Mouse (Mus musculus) retina, postnatal 7 days (tissue): ENCODE results near the gene Ubl4b.

Experiments
- DNase-seq: peaks from one replicate; pipeline ENCODE4 v3.0.0-alpha.2; 2012; ENCODE audit warnings: low read depth, low spot score

The Ubl4b gene

DNA sequence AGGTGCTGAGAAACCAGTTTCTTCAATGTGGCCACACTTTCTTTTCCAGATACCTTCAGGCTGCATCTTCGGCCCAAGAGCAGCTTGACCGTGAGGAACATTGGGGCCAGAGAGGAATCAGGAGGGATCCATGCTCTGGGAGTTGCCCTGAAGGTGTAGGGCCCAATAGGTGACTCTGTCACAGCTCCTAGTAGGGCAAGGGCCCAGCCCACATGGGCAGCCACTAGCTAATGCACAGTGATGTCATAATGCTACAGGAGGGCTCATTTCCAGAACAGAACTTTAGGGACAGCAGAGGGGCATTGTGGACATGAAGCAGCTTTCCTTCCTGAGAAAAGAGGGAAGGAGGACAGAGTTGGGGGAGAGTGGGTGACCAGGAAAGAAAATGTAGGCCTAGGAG lies at the start of gene Ubl4b:
TSS of gene Ubl4b (minus strand) at position 232 of the 400 bp plus-strand sequence.
- DNase-seq: no peak

DNA sequence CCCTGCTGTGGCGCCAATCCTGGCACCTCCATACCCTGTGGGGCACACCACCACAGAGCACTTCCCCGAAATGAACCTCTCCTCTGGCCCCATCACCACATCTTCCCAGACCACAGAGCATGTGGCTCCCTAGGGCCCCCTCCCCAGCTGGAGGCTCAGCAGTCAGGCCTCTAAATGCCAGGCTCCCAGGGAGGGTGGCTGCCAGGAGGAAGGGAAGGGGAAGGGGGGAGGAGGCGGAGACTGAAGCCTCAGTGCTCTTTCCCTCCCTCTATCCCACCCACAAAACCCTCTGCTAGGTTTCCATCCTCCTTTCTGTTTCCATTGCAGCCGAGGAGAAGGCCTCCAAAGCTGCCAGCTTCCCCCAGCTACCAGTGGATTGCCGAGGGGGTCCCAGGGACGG lies 45.3 kb upstream of the Ubl4b start:
- DNase-seq: no peak

DNA sequence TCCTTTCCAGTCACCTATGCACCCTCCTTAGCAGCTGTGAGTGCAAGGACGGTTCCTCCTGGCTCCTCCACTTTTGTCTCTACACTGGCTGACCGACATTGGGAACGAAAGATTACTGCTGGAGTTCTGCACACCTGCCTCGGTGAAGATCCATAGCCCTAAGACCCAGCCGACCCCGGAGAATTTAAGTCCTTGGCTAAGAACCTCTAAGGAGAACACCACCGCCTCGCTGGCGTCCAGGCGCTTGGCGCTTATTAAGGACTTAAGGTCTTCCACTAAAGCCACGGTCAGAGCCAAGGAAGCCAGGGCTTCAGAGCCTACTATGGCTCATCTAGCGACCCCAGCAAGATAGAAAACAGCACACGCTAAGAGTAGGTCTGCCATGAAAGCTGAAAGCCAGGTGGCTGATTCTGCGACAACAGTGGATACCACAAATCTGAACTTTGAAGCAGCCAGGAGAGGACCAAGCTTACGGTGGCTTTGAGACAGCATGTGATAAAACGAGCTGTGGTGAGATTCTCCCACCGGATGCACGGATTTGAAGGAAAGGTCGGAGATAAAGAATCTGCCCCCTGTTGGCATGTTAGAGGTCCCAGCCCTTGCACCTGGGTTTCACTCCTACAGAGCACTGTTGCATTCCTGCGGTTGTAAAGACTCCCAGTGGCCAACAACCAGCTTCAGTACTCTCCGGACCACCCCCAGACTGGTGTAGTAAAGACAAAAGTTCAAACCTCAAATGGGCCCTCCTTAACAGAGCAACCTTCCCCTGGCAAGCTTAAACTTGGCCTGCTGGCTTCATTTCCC lies 42.9 kb upstream of the Ubl4b start:
- no peak for DNase-seq

DNA sequence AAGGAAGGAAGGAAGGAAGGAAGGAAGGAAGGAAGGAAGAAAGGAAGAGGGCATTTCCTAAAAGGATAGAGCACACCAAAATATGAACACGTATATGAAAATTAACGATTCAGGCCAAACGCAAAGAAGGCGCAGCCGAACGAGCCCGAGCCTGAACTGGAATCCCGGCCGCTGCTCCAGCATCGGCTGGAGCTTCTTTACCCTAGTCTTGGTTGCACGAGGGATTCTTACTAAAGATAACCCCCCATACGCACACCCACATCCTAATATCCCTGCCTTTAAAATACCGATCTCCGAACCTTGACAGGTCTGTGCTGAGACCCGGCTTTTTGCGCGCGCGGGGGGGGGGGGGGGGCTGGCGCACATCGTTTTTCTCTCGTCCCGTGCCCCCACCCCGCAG lies 42.3 kb upstream of the Ubl4b start:
- no peak for DNase-seq

DNA sequence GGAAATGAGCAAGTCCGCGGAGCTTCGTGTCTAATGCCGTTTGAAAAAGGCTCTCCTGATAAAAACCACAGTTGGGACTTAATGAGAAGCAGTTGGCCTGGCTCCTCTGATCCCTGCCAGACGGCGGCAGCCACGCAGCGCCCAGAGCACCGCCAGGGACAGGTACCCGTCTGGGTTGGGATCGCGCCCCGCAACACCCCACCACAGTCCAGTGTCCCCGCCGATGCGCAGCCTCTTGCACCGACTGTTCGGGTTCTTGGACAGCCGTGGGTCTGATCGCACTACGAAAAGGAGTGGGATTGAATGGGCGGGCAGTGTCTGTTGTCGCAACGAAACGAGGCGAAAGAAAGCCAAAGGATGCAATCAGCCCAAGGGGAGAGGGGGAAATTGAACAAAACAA lies 41.7 kb upstream of the Ubl4b start:
- no peak for DNase-seq

DNA sequence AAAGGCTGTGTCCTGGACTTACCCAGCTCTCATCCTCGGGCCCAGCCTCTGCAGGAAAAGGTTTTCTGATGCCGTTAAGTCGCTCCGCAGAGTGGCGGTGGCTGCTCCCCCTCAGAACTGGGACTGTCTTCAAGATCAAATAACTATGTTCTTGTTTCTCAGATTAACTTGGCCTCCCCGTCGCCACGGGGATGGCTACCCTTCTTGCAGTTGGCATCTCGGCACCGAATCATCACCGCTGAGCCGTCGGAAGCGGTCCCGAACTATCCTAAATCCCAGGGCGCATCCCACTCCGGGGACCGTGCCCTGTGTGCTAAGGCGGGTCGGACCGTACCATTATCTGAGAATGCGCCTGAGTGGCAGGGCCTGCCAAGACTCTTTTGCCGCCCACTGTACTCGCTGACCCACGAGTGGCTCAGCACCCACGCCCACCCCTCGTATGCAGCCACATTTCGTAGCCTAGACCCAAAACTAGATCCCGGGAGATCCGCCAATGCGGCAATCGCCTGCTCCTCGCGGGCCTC lies 41.1 kb upstream of the Ubl4b start:
- DNase-seq: no peak

DNA sequence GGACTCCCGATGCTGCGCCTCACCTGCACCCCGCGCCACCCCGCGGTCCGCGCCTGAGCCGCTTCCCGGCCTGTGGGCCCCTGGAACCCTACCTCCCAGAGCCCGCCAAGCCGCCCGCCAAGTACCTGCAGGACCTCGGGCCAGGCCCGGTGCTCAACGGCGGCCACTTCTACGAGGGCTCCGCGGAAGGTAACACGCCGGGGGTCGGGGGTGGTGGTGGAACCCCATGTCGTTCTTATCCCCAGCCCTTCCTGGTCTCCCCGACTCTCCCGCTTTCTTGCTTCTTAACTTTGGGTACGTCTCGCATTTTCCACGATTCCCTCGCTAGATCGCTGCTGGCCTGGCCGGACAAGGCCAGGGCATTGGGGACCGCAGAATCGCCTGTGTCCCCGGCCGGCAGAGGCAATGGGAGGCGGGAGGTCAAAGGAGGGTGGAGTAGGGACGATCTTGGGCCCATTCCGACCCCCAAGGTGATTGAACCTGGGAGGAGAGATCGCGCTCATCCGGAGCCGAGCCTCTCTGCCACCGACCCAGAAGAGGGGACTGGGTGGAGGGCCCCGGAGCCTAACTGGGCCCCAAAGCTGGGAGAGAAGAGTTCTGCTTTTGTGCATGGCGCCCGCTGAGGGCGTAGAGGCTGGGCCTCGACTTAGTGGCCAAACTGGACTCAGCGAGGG lies 40.5 kb upstream of the Ubl4b start:
- no peak for DNase-seq

DNA sequence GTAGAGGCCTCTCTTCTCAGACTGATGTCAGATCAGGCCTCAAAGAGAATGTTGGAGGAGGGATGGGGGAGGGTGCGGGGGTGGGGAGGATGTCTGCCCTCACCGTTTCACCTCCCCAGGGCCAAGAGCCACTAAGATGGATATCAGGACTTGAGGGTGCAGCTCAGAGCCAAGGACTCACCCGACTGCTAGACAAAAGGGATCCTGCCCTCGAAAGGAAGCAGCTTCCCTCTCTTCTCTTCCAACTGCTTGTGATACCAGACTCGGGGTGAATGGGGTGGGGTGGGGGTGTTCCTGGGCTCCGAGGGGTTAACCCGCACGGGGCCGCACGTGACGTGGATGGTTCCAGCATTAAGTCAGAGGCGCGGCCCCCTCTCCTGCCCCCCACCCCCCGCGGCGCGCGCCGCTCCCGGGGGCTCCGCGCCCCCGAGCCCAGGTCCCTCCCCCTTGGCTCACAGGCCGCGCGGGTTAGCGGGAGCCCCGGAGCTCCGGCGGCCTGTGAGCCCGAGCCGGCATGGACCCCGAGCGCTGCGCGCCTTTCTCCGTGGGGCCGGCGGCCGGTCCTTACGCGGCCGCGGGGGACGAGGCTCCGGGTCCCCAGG lies 39.9 kb upstream of the Ubl4b start, which contains the start of gene Alx3:
TSS of gene Alx3 (plus strand) at position 370 of the 602 bp plus-strand sequence.
- DNase-seq: no peak

DNA sequence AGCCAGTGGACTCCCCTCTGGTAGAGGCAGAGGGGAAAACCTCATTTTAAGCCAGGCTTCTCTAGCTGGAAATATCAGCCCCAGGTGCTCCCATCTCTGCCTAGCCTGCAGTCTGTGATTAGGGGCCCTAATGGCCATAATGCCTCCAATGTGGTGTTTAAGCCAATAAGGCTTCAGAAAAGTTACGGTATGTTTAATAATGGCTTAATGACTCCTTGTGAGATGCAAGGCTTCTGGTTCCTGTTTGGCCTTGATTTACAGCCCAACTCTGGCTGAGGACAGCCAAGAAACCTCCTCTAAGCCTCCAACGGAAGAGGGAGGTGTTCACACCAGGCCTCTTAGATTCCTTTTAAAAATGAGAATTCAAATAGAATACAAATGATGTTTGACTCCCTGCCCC lies 38.8 kb upstream of the Ubl4b start:
- no peak for DNase-seq

DNA sequence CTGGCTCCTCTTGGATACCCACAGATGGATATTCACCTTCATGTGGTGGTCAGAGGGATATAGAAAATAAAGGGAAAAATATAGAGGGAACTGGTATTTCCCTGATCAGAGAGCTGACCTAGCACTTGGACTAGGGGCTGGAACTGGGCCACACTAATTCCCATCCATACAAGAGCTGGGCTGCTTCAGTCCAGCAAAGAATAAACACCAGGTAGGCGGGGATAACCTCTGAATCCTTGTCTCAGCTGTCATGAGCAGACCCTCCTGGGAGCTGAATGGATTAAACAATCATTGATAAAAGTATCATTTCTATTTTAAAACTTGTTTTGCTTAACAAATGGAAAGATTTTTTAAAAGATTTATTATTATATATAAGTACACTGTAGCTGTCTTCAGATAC lies 36.7 kb upstream of the Ubl4b start:
- no peak for DNase-seq

DNA sequence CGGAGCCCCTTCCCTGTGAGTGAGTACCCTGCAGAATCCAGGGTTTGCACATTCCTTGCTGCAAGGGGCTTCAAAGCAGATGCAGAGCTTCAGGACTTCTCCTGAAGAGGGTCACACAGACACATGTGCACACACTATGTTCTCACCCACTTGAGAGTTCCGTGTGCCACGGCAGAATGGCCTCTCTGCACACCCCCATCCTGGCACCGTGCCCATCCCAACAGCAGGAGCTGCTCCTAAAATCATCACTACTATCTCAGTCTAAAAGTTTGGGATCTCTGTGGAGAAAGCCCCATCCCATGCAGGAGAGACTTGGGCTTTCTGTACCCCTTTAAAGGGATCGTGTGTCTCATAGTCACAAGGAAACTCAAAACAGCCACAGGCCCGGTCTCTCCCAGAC lies 31.6 kb upstream of the Ubl4b start:
- no peak for DNase-seq

DNA sequence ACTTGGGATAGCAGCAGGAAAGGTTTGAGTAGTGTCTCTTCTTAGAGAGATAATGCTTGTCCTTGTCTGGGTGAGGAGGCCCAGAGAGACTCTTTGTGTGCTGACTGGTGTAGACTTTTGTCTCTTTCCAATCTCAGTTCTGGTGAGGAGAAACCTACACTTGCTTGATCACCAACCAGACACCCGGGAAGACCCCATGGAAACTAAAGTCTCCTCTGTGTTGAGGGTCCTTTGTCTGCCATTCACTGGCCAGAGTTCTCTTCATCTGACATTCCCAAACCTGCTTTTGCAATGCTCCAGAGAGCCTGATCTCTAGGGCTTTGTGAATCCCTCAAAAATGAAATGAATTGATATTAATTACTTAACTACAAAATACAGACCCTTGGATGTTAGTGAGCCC lies 29.0 kb upstream of the Ubl4b start:
- DNase-seq: no peak

DNA sequence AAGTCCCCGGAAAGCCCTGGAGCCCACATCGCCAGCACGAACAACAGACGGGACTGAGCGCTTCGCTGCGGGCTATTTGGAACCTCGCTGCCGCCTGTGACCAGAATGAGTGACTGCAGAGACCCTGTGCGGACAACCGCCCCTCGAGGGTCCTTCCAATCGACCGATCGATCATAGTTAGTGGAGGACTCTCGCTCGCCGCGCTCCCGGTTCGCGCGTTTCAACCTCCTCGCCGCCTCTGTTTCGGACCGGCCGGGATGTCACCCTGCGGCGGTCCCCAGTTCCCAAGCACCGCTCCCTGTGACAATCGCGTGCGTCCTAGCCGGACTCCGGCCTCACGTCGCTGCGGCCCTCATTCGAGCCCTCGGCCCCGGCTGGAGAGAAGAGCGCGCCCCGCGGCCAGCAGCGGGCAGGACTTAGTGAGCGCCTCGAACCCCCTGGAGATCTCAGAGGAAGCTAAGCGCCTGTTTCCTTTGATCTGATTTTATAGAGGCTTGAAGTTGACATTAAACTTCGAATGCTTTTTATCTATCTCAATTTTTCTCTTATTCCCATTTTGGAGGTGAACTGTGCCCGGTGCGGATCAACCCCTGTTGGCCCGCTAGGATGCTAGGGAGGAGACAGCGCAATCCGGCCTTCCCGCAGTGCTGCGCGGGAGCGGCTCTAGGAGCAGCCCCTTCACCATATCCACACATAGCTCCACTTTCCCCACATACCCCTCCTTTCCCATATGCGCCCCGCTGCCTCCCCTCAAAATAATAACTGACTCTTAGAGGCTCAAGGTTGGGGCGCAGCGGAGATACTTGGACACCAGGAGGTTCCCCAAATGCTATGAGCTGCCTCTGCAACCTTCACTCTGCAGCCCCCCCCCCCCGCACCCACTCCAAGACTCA lies 28.2 kb upstream of the Ubl4b start:
- DNase-seq: no peak

DNA sequence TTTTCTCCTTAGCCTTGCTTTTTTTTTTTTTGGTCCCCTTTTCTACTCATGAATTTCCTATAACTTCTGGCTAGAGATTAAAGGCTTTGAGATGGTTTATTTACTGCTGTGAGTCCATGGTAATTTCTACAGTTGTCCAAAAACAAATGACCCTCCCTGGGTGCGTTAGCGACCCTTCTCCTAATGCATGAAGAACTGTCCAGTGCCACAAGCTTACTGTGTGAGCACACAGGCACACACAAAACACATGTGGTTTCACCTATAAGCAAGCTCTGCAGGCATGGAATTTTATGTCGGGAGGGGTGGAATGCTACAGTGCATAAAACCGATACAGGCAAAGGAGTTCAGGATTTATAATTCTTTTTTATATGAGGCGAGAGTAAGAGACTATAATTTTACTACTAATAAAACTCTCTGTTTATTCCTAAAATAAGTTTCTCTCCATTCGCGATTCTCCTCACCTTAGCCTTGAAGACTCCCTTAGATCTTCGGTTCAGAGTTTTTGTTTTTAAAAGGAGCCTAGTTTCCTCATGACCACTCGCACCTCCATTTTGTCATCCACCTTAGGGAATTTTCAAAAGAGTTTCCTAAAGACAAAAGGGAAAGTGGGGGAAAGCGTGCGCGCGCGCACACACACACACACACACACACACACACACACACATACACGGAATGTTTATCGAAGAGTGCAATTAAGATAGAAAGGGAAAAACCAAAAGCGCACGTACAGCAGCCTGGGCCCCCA lies 27.4 kb upstream of the Ubl4b start:
- DNase-seq: no peak

DNA sequence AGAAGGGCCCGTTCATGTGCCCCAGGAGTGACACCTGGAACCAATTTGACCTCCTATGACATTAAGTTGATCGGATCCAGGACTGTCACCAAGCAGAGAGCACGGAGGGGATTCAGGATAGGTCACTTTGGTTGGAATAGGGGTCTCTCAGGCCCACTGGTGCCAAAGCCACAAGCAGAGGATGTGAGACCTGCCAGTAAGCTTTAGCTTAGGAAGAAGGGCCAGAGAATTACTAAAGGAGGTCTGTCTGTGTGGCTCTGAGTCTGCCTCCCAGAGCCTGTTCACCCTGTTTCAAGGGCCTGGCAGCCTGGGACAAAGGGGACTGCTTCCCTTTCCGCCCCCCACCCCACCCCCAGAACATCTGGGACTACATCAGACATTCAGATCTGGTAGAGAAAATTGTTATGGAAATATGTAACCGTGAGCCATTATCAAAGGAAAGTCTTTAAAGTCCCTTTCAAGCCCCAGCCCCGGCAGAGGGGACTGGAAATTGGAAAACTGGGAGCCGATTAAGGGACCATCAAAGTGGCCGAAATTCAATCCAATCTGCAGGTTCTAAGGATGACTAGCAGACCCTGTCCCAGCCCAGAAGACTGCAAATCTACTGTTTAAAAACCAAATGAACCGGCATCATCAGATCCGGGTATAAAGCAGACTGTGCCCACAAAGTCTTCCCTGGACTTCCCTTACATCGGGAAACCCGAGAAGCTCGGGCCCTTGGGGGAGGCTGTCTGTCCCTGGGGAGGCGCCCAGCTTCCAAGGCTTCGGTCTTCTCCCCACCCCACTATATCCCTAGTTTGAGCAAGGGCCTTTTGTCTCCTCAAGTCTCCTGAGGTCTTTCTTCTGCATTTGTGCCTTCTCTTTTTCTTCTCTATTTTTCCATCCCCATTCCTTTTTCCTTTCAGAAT lies 26.5 kb upstream of the Ubl4b start:
- DNase-seq: no peak

DNA sequence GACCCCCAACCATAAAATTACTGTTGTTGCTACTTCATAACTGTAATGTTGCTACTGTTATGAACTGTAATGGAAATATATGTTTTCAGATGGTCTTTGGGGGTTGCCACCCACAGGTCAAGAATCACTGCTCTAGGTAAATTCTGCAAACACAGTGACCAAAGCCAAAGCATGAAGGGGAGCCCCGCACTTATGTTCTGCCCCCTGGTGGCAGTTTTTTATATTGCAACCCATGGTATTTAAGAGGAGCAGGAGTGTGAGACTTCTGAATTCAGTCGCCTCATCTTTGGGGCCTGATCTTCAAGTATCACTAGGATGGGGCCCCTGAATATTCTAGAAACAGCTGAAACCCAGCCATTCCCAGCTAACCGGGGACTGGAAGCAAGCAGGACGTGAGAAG lies 24.6 kb upstream of the Ubl4b start:
- DNase-seq: peak; percentile 65

DNA sequence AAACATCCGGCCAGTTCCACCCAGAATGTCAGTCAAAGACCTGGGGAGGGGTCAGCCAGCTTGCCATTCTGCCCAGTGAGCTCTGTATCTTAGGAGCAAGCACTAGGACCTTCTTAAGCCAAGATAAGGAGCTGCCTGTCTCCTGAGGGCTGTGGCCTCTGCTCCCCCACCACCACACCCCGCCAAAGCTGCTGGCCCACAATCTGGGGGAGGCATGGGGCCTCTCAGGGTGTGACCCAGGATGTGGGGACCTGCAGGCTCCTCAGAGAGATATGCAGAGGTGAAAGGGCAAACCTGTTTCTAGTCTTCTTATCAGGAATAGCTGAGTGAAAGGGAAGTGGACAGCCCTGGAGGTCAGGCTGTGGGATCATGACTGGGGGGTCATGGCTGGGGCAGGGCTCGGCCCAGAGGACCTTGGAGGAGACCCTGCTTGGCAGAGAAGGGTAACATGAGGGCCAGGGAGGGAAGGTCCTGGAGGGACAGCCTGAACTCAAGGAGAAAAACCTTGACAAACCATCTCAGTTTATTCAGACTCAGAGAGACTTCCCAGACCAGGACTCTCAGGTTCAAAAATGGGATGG lies 23.0 kb upstream of the Ubl4b start:
- no peak for DNase-seq

DNA sequence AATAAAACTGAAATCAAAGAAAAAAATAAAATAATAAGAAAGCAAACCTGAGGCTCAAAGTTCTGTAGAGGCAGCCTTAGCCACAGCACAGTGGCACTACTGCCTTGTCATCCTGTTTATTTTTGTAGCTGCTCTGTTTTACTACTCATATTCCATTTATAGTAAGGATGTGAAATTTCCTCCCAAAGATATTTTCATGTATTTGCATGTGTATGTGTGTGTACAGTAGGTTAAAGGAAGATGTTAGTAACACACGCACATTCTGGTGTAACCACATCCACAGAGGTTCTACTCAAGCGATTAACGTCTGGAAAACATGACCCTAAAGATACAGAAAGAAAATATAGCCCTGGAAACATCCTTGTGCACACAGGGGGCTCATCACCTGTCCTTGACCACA lies 21.9 kb upstream of the Ubl4b start:
- DNase-seq: no peak

DNA sequence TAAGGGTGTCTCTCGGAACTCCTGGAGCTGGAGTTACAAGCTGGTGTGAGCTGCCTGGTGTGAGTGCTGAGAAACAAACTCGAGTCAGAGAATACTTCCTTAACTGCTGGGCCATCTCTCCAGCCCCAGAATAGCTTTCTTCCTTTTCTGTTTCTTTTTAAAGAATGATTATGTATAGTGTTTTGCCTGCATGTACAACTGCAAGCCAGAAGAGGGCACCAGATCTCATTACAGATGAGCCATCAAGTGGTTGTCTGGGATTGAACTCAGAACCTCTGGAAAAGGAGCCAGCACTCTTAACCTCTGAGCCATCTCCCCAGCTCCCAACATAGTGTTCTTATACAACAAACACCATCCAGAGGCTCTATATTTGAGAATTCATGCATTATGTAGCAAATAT lies 16.3 kb upstream of the Ubl4b start:
- no peak for DNase-seq
